ENCODE assay signal across 25 mouse cellular contexts in the genomic region with DNA sequence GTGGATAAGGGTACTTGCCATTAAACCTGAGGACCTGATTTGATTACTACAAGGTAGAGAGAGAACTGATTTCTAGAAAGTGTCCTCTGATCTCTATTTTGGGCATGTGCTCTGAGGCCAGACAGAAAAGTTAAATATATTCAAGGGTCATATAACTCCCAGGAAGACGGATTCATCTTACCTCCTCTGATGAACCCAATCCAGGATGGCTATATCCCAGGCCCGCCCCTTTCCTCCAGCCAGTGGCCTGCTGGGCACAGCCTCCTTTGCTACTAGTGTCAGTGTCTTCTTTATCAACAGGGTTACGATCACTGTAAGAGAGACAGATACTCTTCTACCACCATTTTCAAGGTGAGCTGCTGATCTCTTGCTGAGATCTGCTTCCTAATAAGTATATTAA.
"Had no signal": no experiment of that assay in that cellular context is flagged by ENCODE, and none has a peak within 500 bp of the region (broad histone marks: within the 10 kb centered on the region; RNA-seq: fewer than 3 reads in every experiment).

No protein-coding gene starts in this region.

- H3K4me3 ChIP-seq: heart, embryonic 10.5 days; heart, embryonic 13.5 days; heart, embryonic 15.5 days; hindbrain, embryonic 13.5 days; hindbrain, embryonic 15.5 days; layer of hippocampus, adult 2 months; left cerebral cortex, adult 2 months; limb, embryonic 10.5 days; limb, embryonic 12.5 days; liver, embryonic 13.5 days; liver, embryonic 15.5 days had no signal

- H3K27ac ChIP-seq: heart, embryonic 10.5 days; heart, embryonic 13.5 days; heart, embryonic 15.5 days; hindbrain, embryonic 13.5 days; hindbrain, embryonic 15.5 days; hindbrain, postnatal 0 days; layer of hippocampus, adult 2 months; left cerebral cortex, adult 2 months; limb, embryonic 10.5 days; limb, embryonic 12.5 days; liver, embryonic 13.5 days; liver, embryonic 15.5 days had no signal

- H3K9me3 ChIP-seq: heart, embryonic 10.5 days; heart, embryonic 13.5 days; heart, embryonic 15.5 days; hindbrain, embryonic 13.5 days; hindbrain, embryonic 15.5 days; limb, embryonic 10.5 days; limb, embryonic 12.5 days; liver, embryonic 13.5 days; liver, embryonic 15.5 days had no signal

- H3K4me2 ChIP-seq: heart, embryonic 13.5 days; heart, embryonic 15.5 days; hindbrain, embryonic 13.5 days; hindbrain, embryonic 15.5 days; limb, embryonic 12.5 days; liver, embryonic 11.5 days; liver, embryonic 13.5 days; liver, embryonic 15.5 days had no signal

- ATAC-seq: forebrain, postnatal 0 days; hindbrain, postnatal 0 days; intestine, embryonic 16.5 days had no signal

- H3K9ac ChIP-seq: forebrain, postnatal 0 days; heart, embryonic 13.5 days; heart, embryonic 15.5 days; hindbrain, embryonic 13.5 days; hindbrain, embryonic 15.5 days; limb, embryonic 12.5 days; liver, embryonic 13.5 days; liver, embryonic 15.5 days had no signal

- H3K27me3 ChIP-seq: heart, embryonic 13.5 days; heart, embryonic 15.5 days; hindbrain, embryonic 13.5 days; hindbrain, embryonic 15.5 days; limb, embryonic 12.5 days; liver, embryonic 13.5 days; liver, embryonic 15.5 days had no signal

- DNase-seq: forebrain, postnatal 0 days; heart, adult 18-20 months; heart, postnatal 14 days; heart, postnatal 36 days; kidney, adult 11 months; kidney, adult 2 months; kidney, adult 9 months; kidney, postnatal 10 days; kidney, postnatal 25 days; kidney, postnatal 4 days; liver; liver, embryonic 13.5 days had no signal
